Mouse (Mus musculus): Measurements from ENCODE around the gene Syn1. TPM values are rescaled to one million over a fixed set of nuclear protein-coding genes. Genes with fewer than 3 reads are reported as not detected.

Gene Syn1
- total RNA-seq, 4 experiments from 2014 or later = 399 to 450 (median 434) TPM

DNA sequence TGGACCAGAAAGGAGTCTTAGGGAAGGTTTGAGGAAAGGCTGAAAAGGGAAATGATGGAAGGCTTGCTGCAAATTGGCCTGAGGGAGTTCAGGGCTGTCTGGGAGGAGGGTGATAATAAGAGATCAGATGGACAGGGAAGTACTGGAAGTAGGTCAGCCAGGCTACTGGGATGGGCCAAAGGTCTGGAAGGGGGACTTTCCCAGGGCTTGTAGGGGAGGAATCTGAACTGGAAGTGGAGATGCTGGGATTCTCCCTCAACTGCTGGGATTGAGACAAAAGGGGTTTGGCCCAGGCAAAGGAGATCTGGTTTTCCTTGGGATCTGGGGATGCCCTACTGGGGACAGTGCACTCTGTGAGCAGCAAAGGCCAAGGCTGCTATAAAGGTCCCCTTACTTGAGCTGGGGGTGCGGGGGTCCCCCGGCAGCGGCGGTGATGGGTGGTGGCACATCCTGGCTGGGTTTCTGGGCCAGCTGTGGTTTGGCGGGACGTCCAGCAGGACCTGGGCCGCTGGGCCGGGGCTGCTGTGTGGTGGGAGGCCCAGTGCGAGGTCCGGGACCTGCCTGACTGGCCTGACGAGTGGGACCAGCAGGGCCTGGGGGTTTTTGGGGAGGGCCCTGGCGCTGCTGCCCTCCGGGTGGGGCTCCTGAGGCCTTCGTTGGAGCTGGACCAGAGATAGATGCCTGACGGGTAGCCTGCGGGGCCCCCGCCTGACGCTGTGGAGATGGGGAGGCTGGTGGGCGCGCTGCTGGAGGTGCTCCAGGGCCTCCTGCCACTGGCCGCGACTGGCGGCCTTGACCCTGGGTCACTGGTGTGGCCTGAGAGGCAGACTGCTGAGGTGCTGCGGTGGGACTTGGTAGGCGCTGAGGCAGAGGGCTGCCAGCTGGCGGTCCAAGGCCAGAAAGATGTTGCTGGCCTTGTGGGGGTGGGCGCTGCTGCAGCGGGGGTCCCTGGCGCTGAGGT lies 58.4 kb downstream of the Syn1 start:
- no peak for DNase-seq (ENCODE audit: low spot score in 2 of 2)

DNA sequence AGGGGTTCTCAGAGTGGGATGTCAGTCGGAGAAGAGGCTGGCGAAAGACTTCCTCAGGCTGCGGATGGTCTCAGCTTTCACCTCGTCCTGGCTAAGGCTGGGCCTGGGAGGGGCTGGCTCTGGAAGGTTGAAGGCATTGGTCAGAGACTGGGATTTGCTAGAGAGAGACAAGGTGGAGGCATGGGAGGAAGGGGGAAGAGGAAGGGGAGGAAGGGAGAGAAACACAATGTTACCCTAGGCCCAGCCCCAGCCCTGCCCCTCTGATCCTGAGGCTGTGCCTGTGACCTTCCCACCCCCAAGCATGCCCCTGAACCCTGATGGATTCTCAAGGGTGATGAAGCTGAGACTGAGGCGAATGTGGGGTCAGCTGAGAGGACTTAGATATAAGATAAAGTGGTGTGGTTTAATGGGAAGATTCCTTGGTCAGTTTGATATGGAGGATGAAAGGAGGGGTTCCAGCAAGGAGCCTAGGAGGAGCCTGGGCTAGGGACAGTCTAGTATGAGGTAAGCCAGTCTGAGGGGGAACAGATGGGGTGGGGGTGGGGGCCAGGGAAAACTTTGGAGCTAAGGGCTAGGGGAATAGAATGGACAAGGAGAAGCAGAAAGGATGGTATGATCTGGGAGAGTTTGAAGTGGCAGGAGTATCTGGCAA lies 59.2 kb downstream of the Syn1 start:
- no peak for DNase-seq (ENCODE audit: low spot score in 2 of 2)

GRCm38 (mm10) chrX:20853794-20854193 lies 67.0 kb downstream of the Syn1 start:
- no peak for DNase-seq (ENCODE audit: low spot score in 2 of 2)

DNA sequence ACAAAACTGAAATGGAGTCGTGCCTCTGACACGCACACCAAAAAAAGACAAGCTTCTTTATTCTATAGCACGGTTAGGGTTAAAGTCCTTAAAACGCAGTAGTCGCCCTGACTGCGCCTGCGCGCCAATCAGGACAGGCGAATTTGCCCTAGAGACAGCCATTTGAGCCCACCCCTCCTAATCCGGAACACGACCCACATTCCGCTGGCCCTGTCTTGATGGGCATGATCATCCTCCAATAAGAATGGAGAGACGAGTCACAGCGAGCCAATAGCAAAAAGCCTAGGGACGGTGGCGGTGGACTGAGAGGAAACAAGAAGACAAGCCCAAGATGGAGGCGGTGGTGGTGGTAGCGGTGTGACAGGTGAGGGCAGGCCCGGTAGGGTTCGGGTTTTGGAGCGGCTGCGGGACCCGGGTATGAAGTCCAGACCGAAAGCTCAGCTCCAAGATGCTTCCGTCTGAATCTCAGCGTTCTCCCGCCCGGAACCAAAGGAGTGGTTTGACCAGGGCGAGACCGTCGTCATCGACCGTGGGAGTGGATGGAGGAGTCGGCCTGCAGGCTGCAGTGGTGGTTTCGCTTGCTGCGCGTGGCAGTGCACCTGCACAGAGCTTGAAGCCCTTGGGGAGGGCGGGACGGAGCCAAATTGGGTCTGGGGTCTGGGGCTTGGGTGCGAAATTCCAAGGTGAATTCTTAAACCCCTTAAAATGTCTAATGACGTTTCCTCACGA lies 72.4 kb downstream of the Syn1 start:
- peak; percentile 75 to 91 for DNase-seq (ENCODE audit: low spot score in 2 of 2)

DNA sequence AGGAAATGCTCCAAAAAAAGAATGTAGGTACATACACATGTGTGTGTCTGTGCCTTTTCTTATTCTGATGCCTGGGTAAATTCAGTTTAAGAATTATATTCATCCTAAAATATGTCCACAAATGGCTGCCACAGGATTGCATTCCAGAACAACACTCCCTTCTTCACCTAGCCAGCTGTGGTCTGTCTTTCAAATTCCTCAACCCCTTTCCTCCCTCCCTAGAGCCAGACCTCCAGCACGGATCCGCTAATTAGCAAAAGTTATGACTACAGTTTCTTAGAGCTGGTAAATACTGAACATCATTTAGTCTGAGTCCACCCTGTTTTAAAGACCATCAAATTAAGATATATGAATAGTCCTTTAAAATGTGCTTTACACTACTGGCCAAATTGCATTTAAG lies 73.0 kb downstream of the Syn1 start:
- DNase-seq (ENCODE audit: low spot score in 2 of 2) = no peak

DNA sequence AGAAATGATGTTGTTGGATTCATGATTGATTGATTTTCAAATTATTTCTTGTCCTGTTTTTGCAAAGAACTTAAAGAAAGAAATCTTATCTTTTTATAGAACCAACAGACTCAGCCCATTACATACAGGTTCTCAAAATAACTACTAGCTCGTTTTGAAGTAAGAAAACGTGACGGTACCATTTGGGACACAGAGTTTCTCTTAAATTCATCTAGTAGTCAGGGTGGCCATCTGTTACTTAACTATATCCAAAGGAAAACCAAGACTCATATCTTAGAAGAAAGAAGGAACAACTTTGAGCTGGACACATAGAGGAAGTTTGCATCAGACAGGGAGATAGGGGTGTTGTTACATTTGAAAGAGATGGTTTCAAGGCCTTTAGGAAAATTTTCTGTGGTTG lies 73.6 kb downstream of the Syn1 start:
- DNase-seq (ENCODE audit: low spot score in 2 of 2) = no peak

DNA sequence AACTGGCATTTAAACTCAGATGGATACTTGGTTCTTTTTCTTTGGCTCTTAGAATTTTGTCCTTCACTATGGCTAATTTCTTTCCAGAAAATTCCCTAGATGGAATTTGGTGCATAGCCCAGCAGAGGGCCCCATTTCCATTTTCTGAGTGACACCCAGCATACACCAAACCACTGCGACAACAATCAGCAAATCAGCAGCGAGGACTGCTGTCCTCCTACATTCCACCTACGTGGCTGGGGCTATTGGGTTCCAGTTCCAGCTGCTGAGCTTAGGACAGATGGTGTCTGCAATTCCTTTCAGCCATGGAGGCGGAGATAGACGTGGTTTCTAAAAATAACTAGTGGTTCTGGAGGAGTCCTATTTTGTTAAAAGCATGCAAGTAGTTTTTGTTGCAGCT lies 91.9 kb downstream of the Syn1 start:
- DNase-seq (ENCODE audit: low spot score in 2 of 2) = peak; percentile 27 to 87

DNA sequence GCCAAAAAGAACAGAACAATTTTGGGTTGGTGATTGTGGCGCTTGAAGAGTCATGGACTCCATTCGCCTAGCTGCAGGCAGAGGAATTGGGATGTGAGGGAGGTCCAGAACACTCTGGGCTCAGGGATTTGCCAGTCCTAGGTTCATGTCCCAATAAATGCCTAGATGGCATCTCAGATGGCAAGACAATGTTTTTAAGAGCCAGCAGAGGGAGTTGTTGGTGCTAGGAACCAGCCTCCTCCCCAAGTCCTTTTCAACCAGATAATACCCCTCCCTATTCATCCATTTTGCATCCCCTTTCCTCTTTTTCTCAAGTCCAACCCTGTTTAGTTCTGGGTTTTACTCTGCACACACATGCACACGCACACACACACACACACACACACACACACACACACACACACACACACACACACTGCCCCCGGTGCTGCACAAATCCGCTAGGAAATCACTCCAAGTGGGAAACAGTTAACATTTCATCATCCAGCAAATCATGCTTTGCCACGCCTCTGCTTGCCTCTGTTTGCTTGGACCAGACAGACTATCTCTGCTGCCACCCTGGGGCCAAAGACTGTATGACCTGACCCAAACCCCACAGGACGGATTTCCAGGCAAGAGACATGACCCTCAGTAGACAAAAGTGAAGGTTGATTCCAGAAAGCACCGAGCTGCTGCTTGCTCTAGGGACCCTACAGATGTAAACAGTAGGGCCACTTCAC lies 100.9 kb downstream of the Syn1 start:
- peak; percentile 10 to 33 for DNase-seq (ENCODE audit: low spot score in 2 of 2)

GRCm38 (mm10) chrX:20819204-20819628 lies 101.6 kb downstream of the Syn1 start:
- DNase-seq (ENCODE audit: low spot score in 2 of 2) = peak; percentile 36 to 72

DNA sequence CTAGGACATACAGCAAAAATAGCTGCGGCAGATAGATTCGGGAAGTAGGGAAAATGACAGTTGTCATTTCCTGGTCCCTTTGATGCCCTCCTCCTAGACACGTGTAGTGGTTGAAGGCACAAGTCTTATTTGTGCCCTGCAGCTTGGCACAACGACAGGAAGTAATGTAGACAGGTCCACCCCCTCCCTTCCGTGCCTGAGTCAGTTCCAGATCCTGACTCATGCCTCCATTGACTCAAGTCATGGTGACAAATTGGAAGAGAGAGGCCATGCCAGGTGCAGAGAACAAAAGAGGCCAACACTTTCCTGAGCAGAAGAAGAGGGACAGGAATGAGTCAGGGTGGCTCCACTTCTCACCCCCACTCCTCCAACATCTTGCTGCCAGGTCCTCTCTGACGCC lies 103.8 kb downstream of the Syn1 start:
- peak in 1 of 2 experiments; percentile 29 for DNase-seq (ENCODE audit: low spot score in 2 of 2)

Small RNAs within 50 kb of the gene (microRNA-seq; reads per million reads assigned to microRNA genes)
- gene Gm24824 = 0 reads per million in 2 experiments
- 7.1 to 10.6 reads per million in 2 experiments for gene Mir5617

Other genes starting within 250 kb of the Syn1 start
- gene Cdk16, start 233.1 kb downstream of the Syn1 start, total RNA-seq (2022) = 100 to 1,000 TPM; 227 to 241 (median 232) TPM
- 100 to 1,000 TPM; 115 to 130 (median 124) TPM for gene Usp11, start 217.1 kb downstream of the Syn1 start, total RNA-seq (2022)
- gene Araf, start 123.2 kb downstream of the Syn1 start, total RNA-seq (2022) = 100 to 1,000 TPM; 178 to 196 (median 190) TPM
- gene Timp1, start 50.8 kb downstream of the Syn1 start, total RNA-seq (2022) = 1 to 10 TPM in 2 of 4 experiments, under 1 TPM in 2; 0.41 to 2.4 (median 1.0) TPM
- gene Cfp, start 10.6 kb upstream of the Syn1 start, total RNA-seq (2022) = 10 to 100 TPM in 2 of 4 experiments, 1 to 10 TPM in 2; 6.0 to 13.3 (median 9.1) TPM
- gene Elk1, start 29.6 kb upstream of the Syn1 start, total RNA-seq (2022) = 10 to 100 TPM; 47.8 to 56.1 (median 51.6) TPM
- 10 to 100 TPM in 3 of 4 experiments, 1 to 10 TPM in 1; 7.4 to 15.9 (median 14.2) TPM for gene Uxt, start 41.0 kb upstream of the Syn1 start, total RNA-seq (2022)
- 10 to 100 TPM in 2 of 4 experiments, 1 to 10 TPM in 2; 8.9 to 11.3 (median 9.9) TPM for gene Zfp182, start 141.3 kb upstream of the Syn1 start, total RNA-seq (2022)
- not detected for gene Spaca5, start 147.4 kb upstream of the Syn1 start, total RNA-seq (2022)
- 1 to 10 TPM; 2.4 to 5.3 (median 3.6) TPM for gene Zfp300, start 168.5 kb upstream of the Syn1 start, total RNA-seq (2022)
- not detected for gene Ssxa1, start 194.8 kb upstream of the Syn1 start, total RNA-seq (2022)

Measured in left cerebral cortex, adult 8-10 months (tissue).